Mouse (Mus musculus): ENCODE results near the gene 1700003E16Rik.
A peak's percentile ranks its signal among the peaks of the same experiment; 100 is the strongest.

Gene 1700003E16Rik

DNA sequence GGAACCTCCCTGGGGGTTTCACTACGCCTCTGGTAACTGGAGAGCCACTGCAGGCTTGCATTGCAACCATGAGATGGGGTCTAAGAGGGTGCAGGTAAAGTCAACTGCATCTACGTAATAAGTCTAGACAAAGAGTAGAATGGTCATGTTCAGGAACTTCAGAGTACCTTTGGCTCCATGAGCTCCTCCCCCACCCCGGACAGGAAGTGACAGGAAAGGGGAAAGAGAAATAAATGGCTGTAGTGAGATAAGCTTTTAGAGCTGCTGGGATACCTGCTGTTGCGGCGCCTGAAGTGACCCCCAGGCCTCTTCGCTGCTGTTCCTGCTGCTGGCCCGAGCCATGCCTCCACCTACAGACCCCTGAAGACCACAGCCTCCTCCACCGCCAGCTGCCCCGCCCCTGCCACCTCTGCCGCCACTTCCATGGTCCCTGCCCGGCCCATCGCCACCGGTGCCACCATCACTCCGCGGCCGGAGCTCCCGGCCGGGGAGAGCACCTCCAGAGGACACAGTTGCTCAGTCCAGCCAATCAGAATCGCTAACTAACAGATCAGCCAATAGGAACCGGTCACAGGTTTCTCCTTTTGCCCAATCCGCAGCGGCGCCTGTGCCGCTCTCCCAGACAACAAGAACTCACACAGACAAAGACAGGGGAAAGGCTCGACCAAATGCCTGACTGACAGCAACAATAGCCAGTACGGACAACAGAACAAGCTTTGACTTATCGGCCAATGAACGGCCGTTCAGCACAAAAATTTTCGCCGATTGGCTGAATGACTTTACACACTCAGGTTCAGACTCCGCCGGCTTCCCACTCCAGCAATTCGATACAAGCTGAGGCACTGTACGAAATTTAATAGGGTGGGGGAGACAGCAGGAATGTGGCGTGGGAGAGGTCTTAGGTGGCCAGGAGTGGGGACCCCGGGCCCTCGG is 35.0 kb upstream of the 1700003E16Rik start, which contains the start of gene Wbp1:
Wbp1 (minus strand) TSS at position 630 of the 933 bp plus-strand sequence.
- no peak for TF ChIP-seq GATA4 (IDR thresholded peaks at IDR 0.05; ENCODE audit: insufficient replicate concordance, low read length)

DNA sequence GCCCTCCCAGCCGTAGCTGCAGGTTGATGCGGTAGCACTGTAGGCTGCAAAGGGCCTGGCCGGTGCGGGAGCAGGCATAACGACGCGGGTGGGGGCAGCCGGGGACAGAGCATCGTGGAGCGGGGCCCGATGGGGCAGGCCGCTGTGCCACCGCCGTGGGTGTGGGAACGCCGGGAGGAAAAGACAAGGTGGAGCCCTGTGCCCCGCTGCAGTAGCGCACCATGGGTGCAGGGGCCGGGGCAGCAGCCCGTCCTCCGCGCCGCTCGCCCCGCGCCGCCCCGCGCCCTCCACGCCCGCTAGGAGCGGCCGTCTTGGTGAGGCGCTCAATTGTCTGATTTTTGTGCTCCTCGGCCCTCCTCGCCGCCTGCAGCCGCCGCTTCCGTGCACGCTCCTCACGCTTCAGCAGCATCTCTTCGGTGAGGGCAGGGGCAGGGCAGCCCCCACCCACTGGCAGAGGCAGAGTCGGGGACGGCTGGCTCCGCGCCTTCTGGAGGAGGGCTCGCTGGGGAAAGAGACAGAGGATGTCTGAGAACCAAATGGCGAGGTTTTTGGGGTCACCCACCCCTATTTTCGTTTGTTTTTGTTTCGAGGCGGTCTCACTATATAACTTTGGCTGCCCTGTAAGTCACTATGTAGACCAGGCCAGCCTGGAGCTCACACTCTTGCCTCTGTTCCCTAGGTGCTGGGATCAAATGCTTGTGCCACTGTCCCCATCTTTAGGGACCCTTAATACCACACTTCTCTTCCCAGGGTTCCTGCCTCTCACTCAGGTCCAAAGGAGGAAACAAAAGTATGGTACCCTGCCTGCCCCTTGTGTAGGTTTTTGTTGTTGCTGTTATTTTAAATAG is 34.1 kb upstream of the 1700003E16Rik start:
- no peak for TF ChIP-seq GATA4 (IDR thresholded peaks at IDR 0.05; ENCODE audit: insufficient replicate concordance, low read length)

DNA sequence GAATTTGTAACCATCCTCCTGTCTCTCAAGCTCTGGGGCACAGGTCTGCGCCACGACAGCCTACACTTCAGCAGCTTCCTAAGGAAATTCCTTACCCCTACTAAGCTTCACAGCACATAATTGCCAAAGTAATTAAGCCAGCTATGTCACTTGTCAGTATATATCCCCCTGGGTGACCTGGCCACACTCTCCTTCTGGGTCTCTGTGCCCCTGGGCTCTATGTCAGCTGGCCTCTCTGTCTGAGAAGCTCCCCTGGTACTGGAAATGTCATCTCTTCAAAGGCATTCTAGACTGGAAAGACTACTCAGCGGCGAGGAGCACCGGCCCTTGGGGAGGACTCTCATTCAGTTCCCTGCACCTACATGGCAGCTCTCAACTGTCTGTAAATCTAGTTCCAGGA is 33.2 kb upstream of the 1700003E16Rik start:
- no peak for TF ChIP-seq GATA4 (IDR thresholded peaks at IDR 0.05; ENCODE audit: insufficient replicate concordance, low read length)

DNA sequence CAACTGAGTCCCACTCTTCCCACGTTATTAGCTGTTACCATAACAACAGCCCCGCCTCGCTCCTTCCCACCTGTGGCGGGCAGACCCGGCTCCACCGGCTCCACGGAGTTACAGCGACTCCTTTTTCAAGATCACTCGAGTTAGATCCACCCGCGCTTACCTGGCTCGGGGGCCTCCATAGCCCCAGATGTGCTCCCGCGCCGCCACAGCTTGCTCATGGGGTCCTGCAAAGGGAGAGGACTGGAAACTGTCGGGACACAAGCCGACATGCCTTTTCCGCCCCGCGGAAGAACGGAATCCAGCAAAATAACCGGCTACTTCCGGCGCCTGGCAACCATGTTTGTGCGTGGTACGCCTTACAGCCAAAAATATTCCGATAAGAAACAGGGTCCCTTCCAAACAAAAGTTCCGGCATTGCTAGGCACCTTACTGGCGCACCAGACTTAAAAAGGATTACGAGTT is 31.3 kb upstream of the 1700003E16Rik start:
- no peak for TF ChIP-seq GATA4 (IDR thresholded peaks at IDR 0.05; ENCODE audit: insufficient replicate concordance, low read length)

DNA sequence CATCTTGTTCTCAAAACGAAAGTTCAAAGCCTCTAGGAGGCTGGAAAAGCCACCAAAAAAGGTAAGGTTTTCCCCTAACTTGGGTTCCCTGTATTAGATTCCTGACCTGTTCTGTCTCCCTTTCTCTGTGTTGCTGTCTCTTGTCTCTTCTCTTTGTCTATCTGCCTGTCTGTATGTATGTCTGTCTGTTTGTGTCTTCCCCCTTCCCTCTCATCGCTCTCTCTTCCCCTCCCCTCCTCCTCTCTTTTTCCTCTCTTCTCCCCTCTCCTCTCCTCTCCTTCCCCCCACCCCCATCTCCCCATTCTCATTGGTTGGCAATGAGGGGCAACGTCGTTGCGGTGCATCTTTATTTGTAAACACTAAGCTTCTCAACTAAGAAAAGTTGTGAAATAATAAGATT is 30.9 kb upstream of the 1700003E16Rik start, which contains the start of gene Ino80b:
Ino80b (minus strand) TSS at position 101 of the 400 bp plus-strand sequence.
- TF ChIP-seq GATA4 (IDR thresholded peaks at IDR 0.05; ENCODE audit: insufficient replicate concordance, low read length), result no peak

DNA sequence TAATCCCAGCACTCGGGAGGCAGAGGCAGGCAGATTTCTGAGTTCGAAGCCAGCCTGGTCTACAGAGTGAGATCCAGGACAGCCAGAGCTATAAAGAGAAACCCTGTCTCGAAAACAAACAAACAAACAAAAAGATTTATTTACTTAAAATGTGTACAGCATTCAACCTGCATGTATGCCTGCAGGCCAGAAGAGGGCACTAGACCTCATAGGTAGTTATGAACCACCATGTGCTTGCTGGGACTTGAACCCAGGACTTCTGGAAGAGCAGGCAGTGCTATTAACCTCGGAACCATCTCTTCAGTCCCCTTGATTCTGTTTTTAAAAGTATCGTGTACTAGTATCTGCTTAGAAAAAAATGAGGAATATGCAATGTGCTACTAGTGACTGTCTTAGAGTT is 28.8 kb upstream of the 1700003E16Rik start:
- TF ChIP-seq GATA4 (IDR thresholded peaks at IDR 0.05; ENCODE audit: insufficient replicate concordance, low read length), result no peak

DNA sequence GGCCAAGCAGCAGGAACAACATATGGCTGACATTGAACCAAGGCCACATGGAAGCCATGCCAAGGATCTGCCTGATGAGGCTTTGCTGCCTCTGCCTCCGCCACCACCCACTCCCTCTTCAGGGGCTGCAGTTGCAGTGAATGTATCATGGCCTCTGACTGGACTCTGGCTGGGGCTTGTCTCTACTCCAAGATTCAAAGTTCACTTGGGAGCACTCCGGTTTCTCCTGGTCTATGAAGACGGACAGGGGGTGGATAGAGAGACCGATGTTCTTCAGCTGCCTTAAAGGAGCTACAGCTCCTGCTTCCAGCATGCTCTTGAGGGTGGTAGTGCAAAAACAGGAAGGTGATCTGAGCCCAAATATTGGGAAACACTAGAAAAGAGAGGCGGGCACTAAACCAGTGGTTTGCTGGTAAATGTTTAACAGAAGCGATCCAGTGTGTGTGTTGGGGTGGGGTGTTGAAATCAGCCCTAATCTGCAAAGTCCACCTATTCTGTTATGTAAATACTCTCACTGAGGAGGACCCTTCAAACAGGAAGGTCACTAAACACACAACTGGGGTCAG is 24.7 kb upstream of the 1700003E16Rik start:
- TF ChIP-seq GATA4 (IDR thresholded peaks at IDR 0.05; ENCODE audit: insufficient replicate concordance, low read length), result peak; percentile 41; the same call in 1 of the 2 replicates

DNA sequence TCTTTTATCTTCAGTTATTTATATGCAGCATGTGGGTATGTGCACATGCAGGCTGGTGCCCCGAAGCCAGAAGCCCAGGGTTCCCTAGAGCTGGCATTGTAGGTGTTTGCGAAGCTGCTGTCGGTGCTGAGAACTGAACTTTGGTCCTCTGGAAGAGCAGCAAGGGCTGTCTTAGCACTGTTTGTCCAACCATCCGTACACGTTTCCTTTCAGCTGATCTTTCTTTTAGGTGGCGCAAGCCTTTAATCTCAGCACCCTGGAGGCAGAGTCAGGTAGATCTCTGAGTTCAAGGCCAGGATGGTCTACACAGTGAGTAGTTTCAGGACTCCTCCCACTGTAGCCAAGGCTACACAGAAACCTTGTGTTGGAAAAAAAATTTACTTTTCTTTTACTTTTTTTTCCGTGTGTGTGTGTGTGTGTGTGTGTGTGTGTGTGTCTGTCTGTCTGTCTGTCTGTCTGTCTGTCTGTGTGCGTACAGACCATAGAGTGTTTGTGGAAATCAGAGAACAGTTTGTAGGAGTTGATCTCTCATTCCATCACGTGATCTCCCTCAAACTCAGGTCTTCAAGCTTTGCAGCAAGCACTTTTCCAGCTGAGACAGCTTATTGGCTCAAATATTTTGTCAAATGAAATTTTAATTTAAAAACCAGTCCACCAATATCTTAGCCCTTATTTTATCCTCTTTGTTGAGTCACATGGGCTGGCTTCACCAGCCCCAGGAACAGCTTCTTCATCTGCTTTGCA is 23.9 kb upstream of the 1700003E16Rik start:
- TF ChIP-seq GATA4 (IDR thresholded peaks at IDR 0.05; ENCODE audit: insufficient replicate concordance, low read length), result no peak

DNA sequence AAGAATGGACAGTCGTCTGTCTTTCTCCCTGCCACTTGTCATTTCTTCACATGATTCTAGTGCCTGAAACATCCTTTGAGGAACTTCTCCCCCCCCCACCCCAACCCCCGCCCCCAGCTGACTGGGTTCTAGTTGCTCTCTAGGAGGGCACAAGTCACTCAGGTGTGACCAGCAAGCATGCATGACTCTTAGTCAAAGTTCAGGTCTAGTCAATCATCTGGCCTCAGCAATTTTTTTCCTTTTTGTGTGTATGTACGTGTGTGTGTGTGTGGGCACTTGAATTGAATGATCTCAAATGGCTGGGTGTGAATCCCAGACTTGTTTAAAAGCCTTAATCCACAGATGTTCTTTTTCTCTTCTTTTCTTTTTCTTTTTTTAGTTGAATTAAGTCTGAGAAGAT is 22.0 kb upstream of the 1700003E16Rik start:
- no peak for TF ChIP-seq GATA4 (IDR thresholded peaks at IDR 0.05; ENCODE audit: insufficient replicate concordance, low read length)

DNA sequence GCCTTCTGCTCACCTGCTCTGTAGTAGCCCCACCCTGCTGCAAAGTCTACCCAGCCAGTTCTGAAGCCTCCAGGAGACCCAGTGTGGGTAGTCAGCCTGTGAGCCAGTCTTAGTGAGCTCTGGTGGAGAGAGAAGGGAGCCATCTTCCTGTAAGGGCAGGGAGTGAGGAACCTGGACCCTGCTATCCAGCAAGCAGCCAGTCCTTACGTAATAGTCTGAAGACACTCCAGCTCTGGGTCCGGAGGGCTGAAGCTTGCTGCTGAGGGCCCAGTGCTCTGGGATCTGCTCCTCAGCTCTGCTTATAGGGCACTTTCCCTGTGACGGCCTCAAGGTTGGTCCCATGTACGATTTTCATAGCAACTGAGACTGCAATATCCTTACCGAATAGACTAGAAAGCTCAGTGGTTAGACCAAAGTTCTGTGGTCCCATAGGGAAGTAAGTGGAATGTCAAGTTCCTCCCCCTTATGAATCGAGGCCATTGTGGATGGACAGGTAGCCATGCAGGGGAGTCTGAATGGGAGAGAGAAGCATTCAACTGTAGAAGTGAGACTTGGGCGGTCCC is 21.2 kb upstream of the 1700003E16Rik start, which contains the start of gene Rtkn:
Rtkn (plus strand) TSS at position 513 of the 563 bp plus-strand sequence.
- TF ChIP-seq GATA4 (IDR thresholded peaks at IDR 0.05; ENCODE audit: insufficient replicate concordance, low read length), result no peak

DNA sequence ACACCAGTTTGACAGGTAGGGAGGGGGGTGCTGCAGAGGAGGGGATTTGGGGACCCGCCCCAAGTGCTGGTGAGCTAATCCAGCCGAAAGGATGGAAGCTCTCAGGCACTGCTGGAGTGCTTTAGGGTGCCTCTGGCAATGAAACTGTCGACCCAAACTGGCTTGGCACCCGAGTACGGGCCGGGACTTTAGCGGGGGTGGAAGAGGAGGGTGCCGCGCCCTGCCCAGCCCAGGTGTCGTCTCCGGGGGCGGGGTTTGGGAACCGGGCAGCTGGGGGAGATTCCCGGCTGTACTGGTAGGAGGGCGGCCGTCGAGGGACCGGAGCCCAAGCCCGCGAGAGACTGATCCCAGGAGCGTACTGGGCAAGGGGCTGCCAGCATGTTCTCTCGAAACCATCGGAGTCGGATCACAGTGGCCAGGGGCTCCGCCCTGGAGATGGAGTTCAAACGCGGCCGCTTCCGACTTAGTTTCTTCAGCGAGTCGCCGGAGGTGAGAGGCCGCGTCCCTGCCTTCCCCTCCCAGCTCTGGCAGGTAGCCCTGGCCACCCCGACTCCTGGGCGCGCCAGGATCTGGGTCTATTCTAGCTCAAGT is 20.5 kb upstream of the 1700003E16Rik start:
- TF ChIP-seq GATA4 (IDR thresholded peaks at IDR 0.05; ENCODE audit: insufficient replicate concordance, low read length), result no peak

DNA sequence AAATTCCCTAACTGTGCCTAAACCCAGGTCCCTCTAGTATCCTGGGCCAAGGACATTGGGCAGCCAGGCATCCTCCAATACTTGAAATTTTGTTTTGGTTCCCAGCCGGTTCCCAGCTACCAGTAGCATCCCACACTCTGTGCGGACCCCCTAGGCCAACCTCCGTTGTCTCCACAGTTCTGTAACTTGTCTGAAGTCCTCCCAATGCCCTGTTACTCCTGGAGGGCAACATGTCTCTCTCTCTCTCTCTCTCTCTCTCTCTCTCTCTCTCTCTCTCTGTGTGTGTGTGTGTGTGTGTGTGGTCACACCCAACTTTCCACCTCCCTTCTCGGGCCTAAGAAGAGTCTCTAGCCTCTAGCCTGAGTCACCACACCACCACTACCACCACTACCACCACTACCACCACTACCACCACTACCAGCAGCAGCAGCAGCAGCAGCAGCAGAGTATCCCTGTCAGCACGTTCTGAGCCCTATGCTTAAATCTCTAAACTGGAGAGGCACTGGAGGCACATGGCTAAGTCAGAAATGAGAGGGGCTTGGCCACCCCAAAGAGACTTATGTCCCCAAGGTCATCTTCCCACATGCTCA is 19.8 kb upstream of the 1700003E16Rik start:
- TF ChIP-seq GATA4 (IDR thresholded peaks at IDR 0.05; ENCODE audit: insufficient replicate concordance, low read length), result no peak

DNA sequence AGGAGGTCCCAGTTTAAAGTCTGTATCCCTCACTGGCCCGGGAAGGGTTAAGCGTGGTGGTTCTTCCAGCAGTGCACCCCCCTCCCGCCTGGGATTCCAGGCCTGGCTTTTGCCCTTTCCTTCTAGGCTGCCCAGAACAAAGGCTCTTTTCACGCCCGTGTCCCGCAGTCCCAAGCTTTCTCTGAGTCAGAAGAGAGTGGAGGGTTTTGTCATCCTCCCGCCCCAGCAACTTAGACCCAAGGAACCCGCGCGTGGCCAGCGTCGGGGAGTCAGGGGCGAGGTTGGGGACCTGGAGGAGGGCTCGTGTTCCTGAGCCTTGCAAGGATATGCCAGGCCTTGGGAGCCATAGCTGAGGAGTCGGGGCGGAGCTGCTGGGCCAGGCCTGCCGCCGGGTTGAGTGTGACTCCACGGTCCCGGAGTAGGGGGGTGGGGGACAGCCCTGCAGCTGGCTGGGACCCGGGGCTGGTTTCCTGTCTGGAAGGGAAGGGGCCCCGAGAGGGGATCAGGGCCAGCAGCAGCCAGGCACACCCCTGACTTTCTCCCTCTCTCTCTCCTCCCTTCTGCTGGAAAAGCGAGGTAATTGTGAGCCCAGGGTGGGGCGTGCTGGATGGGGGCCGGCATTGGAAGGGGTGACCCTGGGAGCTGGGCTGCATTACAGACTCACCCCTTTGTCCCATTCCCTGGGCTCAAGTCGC is 19.2 kb upstream of the 1700003E16Rik start:
- no peak for TF ChIP-seq GATA4 (IDR thresholded peaks at IDR 0.05; ENCODE audit: insufficient replicate concordance, low read length)

Measured in liver, adult (tissue).